Mouse (Mus musculus): ENCODE data around the gene Foxp1. TPM values are rescaled to one million over a fixed set of nuclear protein-coding genes. Genes with fewer than 3 reads are reported as not detected.

The Foxp1 gene
- polyA plus RNA-seq, 1 experiment from 2014 or later: 77.4 TPM

DNA sequence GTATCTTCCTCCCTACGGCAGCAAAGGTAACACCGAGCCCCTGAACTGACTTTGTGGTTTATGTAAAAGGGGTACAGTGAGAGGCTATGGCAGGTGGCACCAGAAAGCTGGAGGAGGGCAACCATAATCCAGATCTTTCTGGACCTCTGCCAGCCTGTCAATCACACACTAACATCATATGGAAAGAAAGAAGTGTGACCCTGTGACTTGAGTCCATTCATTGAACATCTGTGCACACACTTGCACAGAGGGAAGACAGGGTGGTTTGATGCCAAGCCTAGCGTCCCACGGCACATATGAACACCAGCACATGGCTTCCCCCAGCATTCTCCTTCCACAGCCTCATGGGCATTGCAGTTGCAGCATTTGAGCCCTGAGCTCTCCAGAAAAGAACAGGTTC, 58.1 kb downstream of the Foxp1 start:
- no peak for ATAC-seq (ENCODE audit: insufficient number of reproducible peaks, insufficient read depth, low FRiP score, low TSS enrichment, low read depth)
- H3K27me3 ChIP-seq: no peaks in the 10 kb centered on the region
- H3K4me2 ChIP-seq: no peak overlapping the region
- H3K36me3 ChIP-seq: no peaks in the 10 kb centered on the region
- WGBS: 89% methylated on average over 4 of the region's 4 CpGs
- H3K27ac ChIP-seq: no peak overlapping the region
- peaks cover 17% of the 10 kb centered on the region for H3K4me1 ChIP-seq (replicated peaks)
- H3K9ac ChIP-seq (replicated peaks): no peak overlapping the region
- H3K4me3 ChIP-seq (replicated peaks): no peak overlapping the region
- H3K9me3 ChIP-seq: no peaks in the 10 kb centered on the region

DNA sequence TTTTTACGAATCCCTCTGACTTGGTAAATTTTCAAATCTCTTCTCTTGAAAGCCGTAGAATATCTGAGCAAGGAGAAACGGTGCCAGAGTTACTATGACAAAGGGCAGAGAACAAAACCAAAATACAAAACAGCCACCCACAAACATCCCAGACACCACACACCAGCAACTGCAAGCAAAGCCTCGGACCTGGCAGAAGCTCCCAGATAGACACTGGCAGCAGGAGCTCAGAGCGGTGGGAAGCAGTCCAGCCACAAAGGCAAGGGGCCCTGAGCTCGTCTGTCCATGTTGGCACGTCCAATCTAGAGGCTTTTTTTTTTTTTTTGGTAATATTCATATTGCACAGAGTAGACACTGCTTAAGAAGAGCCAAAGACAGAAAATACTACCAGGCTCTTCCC, 58.6 kb downstream of the Foxp1 start:
- H3K27me3 ChIP-seq: no peaks in the 10 kb centered on the region
- 95% methylated on average over 7 of the region's 7 CpGs for WGBS
- no peak for ATAC-seq (ENCODE audit: insufficient number of reproducible peaks, insufficient read depth, low FRiP score, low TSS enrichment, low read depth)
- no peak overlapping the region for H3K4me2 ChIP-seq
- no peak overlapping the region for H3K27ac ChIP-seq
- H3K36me3 ChIP-seq: no peaks in the 10 kb centered on the region
- H3K4me3 ChIP-seq (replicated peaks): no peak overlapping the region
- no peak overlapping the region for H3K9ac ChIP-seq (replicated peaks)
- peaks cover 11% of the 10 kb centered on the region for H3K4me1 ChIP-seq (replicated peaks)
- H3K9me3 ChIP-seq: no peaks in the 10 kb centered on the region

DNA sequence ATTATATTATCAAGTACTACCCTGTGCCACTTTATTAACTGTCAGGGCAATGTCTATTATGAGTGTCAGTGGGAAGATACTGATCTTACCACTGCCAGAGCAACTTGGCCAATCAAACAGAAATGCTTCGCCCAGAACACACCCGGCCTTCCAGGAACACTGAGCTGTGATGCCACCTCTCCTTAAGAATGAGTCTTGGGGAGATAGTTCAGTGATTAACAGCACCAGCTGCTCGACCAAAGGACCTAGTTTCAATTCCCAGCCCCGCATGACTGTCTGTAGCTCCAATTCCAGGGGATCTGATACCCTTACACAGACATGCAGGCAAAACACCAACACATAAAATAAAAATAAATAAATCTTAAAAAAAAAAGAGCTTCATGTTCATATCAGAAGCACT, 63.7 kb downstream of the Foxp1 start:
- WGBS: 84% methylated on average over 4 of the region's 4 CpGs
- ATAC-seq (ENCODE audit: insufficient number of reproducible peaks, insufficient read depth, low FRiP score, low TSS enrichment, low read depth): no peak

DNA sequence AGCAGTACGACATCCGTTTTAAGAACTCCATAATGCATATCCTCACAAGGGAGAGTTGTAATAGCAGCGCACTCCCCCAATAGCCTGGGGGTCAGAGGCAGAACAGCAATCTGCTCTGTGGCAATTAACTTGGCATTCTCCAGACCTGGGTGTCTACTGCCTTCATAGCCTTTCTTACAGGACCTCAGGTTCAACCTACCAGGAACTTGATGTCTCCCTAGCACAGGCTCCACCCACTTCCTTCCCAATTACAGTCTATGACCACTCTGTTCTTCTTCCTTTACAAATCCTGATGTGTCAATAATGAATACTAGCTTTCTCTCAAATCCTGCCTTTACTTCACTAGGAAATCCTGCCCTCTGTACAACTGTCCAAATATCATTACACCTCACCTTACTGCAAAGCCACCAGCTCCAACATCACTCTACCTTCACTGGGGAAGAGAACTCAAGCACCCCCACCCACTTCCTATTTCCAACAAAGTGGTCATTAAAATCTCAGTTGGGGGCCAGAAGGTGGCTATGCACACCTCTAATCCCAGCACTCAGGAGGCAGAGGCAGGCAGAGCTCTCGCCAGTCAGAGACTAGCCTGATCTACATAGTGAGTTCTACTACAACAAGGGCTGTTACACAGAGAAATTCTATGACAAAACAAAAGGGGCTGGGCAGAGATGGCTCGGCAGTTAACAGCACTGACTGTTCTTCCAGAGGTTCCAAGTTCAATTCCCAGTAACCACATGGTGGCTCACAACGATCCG, 68.6 kb downstream of the Foxp1 start:
- H3K4me3 ChIP-seq (replicated peaks): no peak overlapping the region
- no peak overlapping the region for H3K27ac ChIP-seq
- H3K9me3 ChIP-seq: no peaks in the 10 kb centered on the region
- no peak overlapping the region for H3K9ac ChIP-seq (replicated peaks)
- H3K27me3 ChIP-seq: no peaks in the 10 kb centered on the region
- H3K36me3 ChIP-seq: peaks cover 8% of the 10 kb centered on the region; the same call in 1 of the 2 replicates
- no peak for ATAC-seq (ENCODE audit: insufficient number of reproducible peaks, insufficient read depth, low FRiP score, low TSS enrichment, low read depth)
- H3K4me2 ChIP-seq: no peak overlapping the region
- peaks cover 21% of the 10 kb centered on the region for H3K4me1 ChIP-seq (replicated peaks)
- 79% methylated on average over 7 of the region's 7 CpGs for WGBS

More for the DNA sequence above, 63.7 kb downstream of the Foxp1 start:
- Histone ChIP-seq H3K27me3 (no peaks in the 10 kb centered on the region), H3K9me3 (no peaks in the 10 kb centered on the region), H3K27ac (no peak overlapping the region), H3K4me3 (replicated peaks) (no peak overlapping the region), H3K9ac (replicated peaks) (no peak overlapping the region), H3K4me1 (replicated peaks) (no peaks in the 10 kb centered on the region; the same call in 1 of the 2 replicates), H3K36me3 (peaks cover 8% of the 10 kb centered on the region; the same call in 1 of the 2 replicates), H3K4me2 (no peak overlapping the region)

DNA sequence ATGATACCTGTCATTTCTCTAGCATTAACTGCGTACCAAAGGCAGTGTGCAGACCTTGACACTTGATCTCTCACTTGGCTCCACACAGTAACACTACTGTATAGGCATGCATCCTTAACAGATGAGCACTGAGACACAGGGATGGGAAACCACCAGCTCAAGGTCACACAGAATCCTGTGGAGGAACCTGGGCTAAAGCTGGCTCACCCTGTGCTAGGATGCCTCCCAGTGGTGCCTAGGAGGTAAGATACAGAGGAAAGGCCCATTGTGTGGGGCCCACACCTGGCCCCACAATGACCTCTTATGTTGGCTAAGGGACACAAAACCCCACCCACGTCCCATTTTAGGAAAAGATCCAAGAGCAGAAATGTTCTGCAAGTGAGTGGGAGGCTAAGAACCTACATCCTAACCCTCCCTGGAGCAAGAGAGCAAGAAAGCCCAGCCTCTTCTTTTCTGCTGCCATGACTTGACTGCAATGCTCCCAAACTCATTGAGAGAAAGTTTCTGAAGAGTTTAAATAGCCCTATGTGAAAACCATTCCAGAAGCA, 69.8 kb downstream of the Foxp1 start:
- no peaks in the 10 kb centered on the region for H3K9me3 ChIP-seq
- no peak for ATAC-seq (ENCODE audit: insufficient number of reproducible peaks, insufficient read depth, low FRiP score, low TSS enrichment, low read depth)
- no peak overlapping the region for H3K9ac ChIP-seq (replicated peaks)
- no peaks in the 10 kb centered on the region for H3K27me3 ChIP-seq
- H3K4me1 ChIP-seq (replicated peaks): peaks cover 23% of the 10 kb centered on the region
- 73% methylated on average over 2 of the region's 2 CpGs for WGBS
- H3K4me3 ChIP-seq (replicated peaks): no peak overlapping the region
- peaks cover 8% of the 10 kb centered on the region; the same call in 1 of the 2 replicates for H3K36me3 ChIP-seq
- H3K4me2 ChIP-seq: no peak overlapping the region
- no peak overlapping the region for H3K27ac ChIP-seq

DNA sequence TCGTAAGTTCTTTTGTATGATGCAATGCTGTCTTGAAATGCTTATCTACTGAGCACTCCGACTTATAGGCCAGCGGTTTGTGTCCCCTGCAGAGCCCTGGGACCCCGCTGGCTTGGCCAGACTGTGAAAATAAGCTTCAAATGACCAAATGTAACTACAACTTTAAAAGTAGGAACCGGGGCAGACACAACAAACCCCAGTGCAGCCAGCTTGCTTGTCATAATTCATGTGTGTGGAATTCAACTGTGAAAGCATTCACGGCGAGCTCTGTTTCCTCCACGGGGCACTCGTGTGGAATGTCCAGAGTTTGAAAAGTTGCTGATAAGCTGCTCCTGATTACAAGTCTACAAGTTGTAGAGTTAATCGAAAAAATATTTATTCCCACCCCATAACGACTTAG, 71.0 kb downstream of the Foxp1 start:
- Histone ChIP-seq H3K9ac (replicated peaks) (no peak overlapping the region), H3K9me3 (no peaks in the 10 kb centered on the region), H3K4me2 (no peak overlapping the region), H3K4me3 (replicated peaks) (no peak overlapping the region), H3K4me1 (replicated peaks) (peaks cover 26% of the 10 kb centered on the region), H3K27ac (peak overlapping the region; percentile 47; the same call in 1 of the 2 replicates), H3K27me3 (no peaks in the 10 kb centered on the region), H3K36me3 (peaks cover 11% of the 10 kb centered on the region; the same call in 1 of the 2 replicates)
- WGBS: 42% methylated on average over 11 of the region's 11 CpGs
- ATAC-seq (ENCODE audit: insufficient number of reproducible peaks, insufficient read depth, low FRiP score, low TSS enrichment, low read depth): no peak

DNA sequence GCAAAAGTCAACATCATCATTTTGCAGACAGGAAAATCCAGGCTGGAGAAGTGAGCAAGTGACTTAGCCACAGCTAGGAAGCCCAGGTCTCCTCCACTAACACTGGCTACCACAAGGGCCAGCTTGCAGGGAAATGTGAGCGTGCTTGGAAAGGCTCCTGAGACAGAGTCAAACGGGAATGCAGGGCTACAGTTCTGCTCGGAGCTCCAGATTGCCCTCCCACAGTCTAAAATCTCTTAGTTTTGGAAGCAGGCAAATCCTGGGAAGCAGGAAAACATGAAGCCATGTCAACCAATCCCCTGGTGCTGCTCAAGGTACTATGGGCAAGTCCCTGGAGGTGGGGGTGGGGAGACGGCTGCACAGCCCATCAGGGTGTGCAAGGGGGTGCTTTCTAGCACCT, 75.1 kb downstream of the Foxp1 start:
- ATAC-seq (ENCODE audit: insufficient number of reproducible peaks, insufficient read depth, low FRiP score, low TSS enrichment, low read depth): no peak
- no peaks in the 10 kb centered on the region for H3K9me3 ChIP-seq
- 79% methylated on average over 4 of the region's 4 CpGs for WGBS

DNA sequence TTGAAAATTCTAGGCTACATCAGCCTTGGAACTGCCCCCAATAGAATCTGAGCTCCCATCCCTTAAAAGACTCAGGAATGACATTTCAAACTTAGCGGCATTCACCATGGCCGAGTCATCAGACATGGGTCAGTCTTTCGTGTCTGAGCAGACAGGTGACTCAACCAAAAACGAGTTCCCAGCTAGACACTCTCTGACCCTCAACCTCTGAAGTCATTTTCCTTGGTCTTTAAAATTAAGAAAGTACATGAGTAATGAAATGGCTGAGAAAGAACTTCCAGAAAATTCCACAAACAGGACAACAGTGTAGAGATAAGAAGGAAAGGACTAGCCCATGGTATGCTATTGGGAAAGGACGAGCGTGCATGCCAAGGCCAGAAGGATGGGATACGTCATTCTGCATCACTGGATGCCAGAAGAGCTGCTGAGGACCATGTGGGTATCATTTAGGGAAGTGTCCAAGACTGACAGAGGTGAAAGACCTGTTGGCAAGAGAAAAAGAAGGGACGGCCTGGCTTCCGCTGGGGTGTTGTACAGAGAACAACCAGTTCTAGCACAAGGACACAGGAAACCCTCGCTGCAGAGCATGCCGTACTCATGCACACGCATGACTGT, 75.6 kb downstream of the Foxp1 start:
- H3K27ac ChIP-seq: no peak overlapping the region
- no peak overlapping the region for H3K9ac ChIP-seq (replicated peaks)
- 87% methylated on average over 12 of the region's 12 CpGs for WGBS
- ATAC-seq (ENCODE audit: insufficient number of reproducible peaks, insufficient read depth, low FRiP score, low TSS enrichment, low read depth): no peak
- peaks cover 23% of the 10 kb centered on the region for H3K4me1 ChIP-seq (replicated peaks)
- no peaks in the 10 kb centered on the region for H3K9me3 ChIP-seq
- H3K36me3 ChIP-seq: 0 out of 2 replicates have a peak, but pooled peaks cover 3% of the 10 kb centered on the region
- no peak overlapping the region for H3K4me2 ChIP-seq
- no peak overlapping the region for H3K4me3 ChIP-seq (replicated peaks)
- no peaks in the 10 kb centered on the region for H3K27me3 ChIP-seq

More for the DNA sequence above, 75.1 kb downstream of the Foxp1 start:
- Histone ChIP-seq H3K4me2 (no peak overlapping the region), H3K4me1 (replicated peaks) (peaks cover 27% of the 10 kb centered on the region), H3K27me3 (no peaks in the 10 kb centered on the region), H3K36me3 (0 out of 2 replicates have a peak, but pooled peaks cover 3% of the 10 kb centered on the region), H3K9ac (replicated peaks) (no peak overlapping the region), H3K27ac (no peak overlapping the region), H3K4me3 (replicated peaks) (no peak overlapping the region)

DNA sequence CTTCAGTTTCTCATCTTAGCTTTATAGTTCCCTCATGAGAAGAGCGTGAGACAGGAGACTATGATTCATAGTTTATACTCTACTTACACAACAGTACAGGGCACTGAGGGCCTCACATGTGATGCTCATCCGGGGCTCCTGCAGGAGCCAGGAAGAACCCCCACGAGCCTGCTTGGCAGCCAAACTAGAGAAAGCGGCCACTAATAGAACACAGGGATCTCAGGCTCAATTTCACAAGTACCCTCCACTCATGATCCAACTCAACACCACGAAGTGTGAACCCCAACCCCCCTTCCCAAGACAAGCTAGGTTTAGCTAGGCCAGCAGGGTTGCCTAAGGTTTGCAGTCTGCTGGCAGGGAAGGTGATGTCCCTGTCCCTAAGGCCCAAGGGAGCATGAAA, 79.1 kb downstream of the Foxp1 start:
- H3K4me3 ChIP-seq (replicated peaks): no peak overlapping the region
- ATAC-seq (ENCODE audit: insufficient number of reproducible peaks, insufficient read depth, low FRiP score, low TSS enrichment, low read depth): no peak

DNA sequence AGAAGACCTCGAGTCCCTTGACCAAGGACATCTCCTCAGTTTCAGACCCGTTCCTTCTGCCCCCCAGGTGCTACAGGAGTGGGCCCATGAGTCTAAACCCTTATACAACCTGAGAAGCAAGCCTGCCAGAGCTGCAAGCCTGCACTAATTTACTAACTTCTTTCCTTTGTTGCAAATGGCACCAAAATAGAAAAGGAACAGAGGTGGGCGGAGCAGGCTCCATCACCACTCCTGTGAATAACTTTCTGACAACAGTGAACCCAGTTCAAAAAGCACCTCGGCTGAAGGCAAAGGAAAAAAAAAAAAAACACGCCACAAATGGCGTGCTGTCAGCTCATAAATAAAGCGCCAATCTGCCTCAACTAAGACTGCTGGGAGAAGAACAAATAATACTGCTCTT, 81.4 kb downstream of the Foxp1 start:
- 51% methylated on average over 7 of the region's 7 CpGs for WGBS
- H3K4me3 ChIP-seq (replicated peaks): no peak overlapping the region
- H3K4me2 ChIP-seq: no peak overlapping the region
- ATAC-seq (ENCODE audit: insufficient number of reproducible peaks, insufficient read depth, low FRiP score, low TSS enrichment, low read depth): no peak
- no peaks in the 10 kb centered on the region for H3K27me3 ChIP-seq
- no peaks in the 10 kb centered on the region for H3K9me3 ChIP-seq
- no peak overlapping the region for H3K27ac ChIP-seq
- no peak overlapping the region for H3K9ac ChIP-seq (replicated peaks)
- H3K4me1 ChIP-seq (replicated peaks): peaks cover 45% of the 10 kb centered on the region
- no peaks in the 10 kb centered on the region for H3K36me3 ChIP-seq

More for the DNA sequence above, 79.1 kb downstream of the Foxp1 start:
- WGBS: 65% methylated on average over 5 of the region's 5 CpGs
- no peaks in the 10 kb centered on the region for H3K9me3 ChIP-seq
- H3K27ac ChIP-seq: no peak overlapping the region
- peaks cover 39% of the 10 kb centered on the region for H3K4me1 ChIP-seq (replicated peaks)
- 0 out of 2 replicates have a peak, but pooled peaks cover 3% of the 10 kb centered on the region for H3K36me3 ChIP-seq
- H3K27me3 ChIP-seq: no peaks in the 10 kb centered on the region
- no peak overlapping the region for H3K9ac ChIP-seq (replicated peaks)
- no peak overlapping the region for H3K4me2 ChIP-seq

DNA sequence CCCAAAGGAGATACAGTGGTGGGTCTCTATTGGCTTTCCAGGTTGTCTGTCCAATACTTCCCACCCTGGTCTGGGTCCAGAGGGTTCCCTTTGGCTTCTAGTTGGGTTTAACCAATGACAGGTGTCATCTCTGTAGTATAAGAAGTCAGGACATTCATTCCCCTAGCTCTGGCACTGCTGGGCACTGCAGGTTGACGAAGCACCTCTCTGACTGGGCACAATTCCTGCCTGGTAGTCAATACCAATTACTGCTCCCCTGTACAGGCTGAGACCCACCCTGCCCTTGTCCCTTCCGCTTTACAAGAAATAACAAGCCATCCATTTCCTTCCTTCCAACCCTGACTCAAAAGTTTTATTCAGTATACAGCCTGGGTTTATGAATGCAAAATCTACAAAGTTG, 81.9 kb downstream of the Foxp1 start:
- no peak overlapping the region for H3K27ac ChIP-seq
- ATAC-seq (ENCODE audit: insufficient number of reproducible peaks, insufficient read depth, low FRiP score, low TSS enrichment, low read depth): no peak

More for the DNA sequence above, 81.9 kb downstream of the Foxp1 start:
- no peak overlapping the region for H3K9ac ChIP-seq (replicated peaks)
- H3K4me1 ChIP-seq (replicated peaks): peaks cover 45% of the 10 kb centered on the region
- 79% methylated on average over 2 of the region's 2 CpGs for WGBS
- H3K4me3 ChIP-seq (replicated peaks): no peak overlapping the region
- H3K36me3 ChIP-seq: no peaks in the 10 kb centered on the region
- no peak overlapping the region for H3K4me2 ChIP-seq
- H3K27me3 ChIP-seq: no peaks in the 10 kb centered on the region
- no peaks in the 10 kb centered on the region for H3K9me3 ChIP-seq

All from limb, embryonic 12.5 days (tissue).